25 mouse cellular contexts compared by ENCODE assay signal in genomic region chr8:117309653-117310274, GRCm38 (mm10). TPM values are rescaled to one million over a fixed set of nuclear protein-coding genes. Genes with fewer than 3 reads are reported as not detected.
DNase-seq lines count a peak whose midpoint lies in the region; ATAC-seq and TF ChIP-seq lines count a peak whose summit lies in the region.
"Had no signal": no experiment of that assay in that cellular context is flagged by ENCODE, and none has a peak within 500 bp of the region (broad histone marks: within the 10 kb centered on the region; RNA-seq: fewer than 3 reads in every experiment).

No protein-coding gene starts in this region.

- no peak for DNase-seq in hindbrain, embryonic 11.5 days (ENCODE audit: low spot score)
- DNase-seq in lung, embryonic 14.5 days = peak; percentile 77
- no peak for DNase-seq in lung, postnatal 14 days
- DNase-seq in kidney, postnatal 25 days = peak; percentile 67 to 78
- peak; percentile 45 to 62 for DNase-seq in lung, postnatal 4 days
- no peak for DNase-seq in B cell, adult 2 months
- no peak for DNase-seq in cerebellum, postnatal 36 days
- DNase-seq: adrenal gland, postnatal 10 days; cerebellum, adult 9-11 months; embryo, embryonic 11 days; gastrocnemius, postnatal 14 days; heart, adult 18-20 months; heart, postnatal 4 days; layer of hippocampus, postnatal 36 days; liver, postnatal 0 days; right cerebral cortex, postnatal 25 days; thymus, postnatal 36 days had no signal

- ATAC-seq in hindbrain, embryonic 16.5 days = no peak
- no peak for ATAC-seq in hindbrain, embryonic 11.5 days (ENCODE audit: low FRiP score)
- no peak; the same call in 1 of the 2 replicates for ATAC-seq in lung, embryonic 14.5 days (ENCODE audit: insufficient read depth)
- ATAC-seq: CD4-positive, CD25-positive, alpha-beta regulatory T cell, adult 4 months; forebrain, embryonic 15.5 days; hindbrain, postnatal 0 days; liver, postnatal 0 days; midbrain, embryonic 16.5 days; Patski had no signal

- H3K4me2 ChIP-seq in hindbrain, embryonic 16.5 days (ENCODE audit: low read length) = no peak overlapping the region
- no peak overlapping the region for H3K4me2 ChIP-seq in hindbrain, embryonic 11.5 days (replicated peaks; ENCODE audit: low read depth, low read length)
- H3K4me2 ChIP-seq in lung, embryonic 14.5 days = no peak overlapping the region
- H3K4me2 ChIP-seq: forebrain, embryonic 15.5 days; limb, embryonic 15.5 days had no signal

- H3K27me3 ChIP-seq in hindbrain, embryonic 16.5 days (replicated peaks; ENCODE audit: control insufficient read depth, insufficient read depth, low read length) = no peaks in the 10 kb centered on the region
- no peaks in the 10 kb centered on the region for H3K27me3 ChIP-seq in hindbrain, embryonic 11.5 days (ENCODE audit: control insufficient read depth, insufficient read depth, low read length)
- H3K27me3 ChIP-seq in lung, embryonic 14.5 days (ENCODE audit: insufficient read depth, low read length) = no peaks in the 10 kb centered on the region
- H3K27me3 ChIP-seq: forebrain, embryonic 15.5 days; limb, embryonic 15.5 days; Patski had no signal

- peaks cover 19% of the 10 kb centered on the region for H3K4me1 ChIP-seq in hindbrain, embryonic 16.5 days (ENCODE audit: control insufficient read depth, insufficient read depth, low read depth, low read length)
- H3K4me1 ChIP-seq in hindbrain, embryonic 11.5 days (replicated peaks; ENCODE audit: control insufficient read depth, insufficient read depth, low read length) = 0 out of 2 replicates have a peak, but pooled peaks cover 3% of the 10 kb centered on the region
- H3K4me1 ChIP-seq in lung, embryonic 14.5 days (ENCODE audit: insufficient read depth) = peaks cover 32% of the 10 kb centered on the region

- H3K9me3 ChIP-seq in hindbrain, embryonic 16.5 days (ENCODE audit: control insufficient read depth, low read length) = no peaks in the 10 kb centered on the region
- no peaks in the 10 kb centered on the region for H3K9me3 ChIP-seq in hindbrain, embryonic 11.5 days (ENCODE audit: control insufficient read depth, low read length)
- no peaks in the 10 kb centered on the region for H3K9me3 ChIP-seq in lung, embryonic 14.5 days (ENCODE audit: low read depth, low read length)
- H3K9me3 ChIP-seq: forebrain, embryonic 15.5 days; limb, embryonic 15.5 days had no signal

- no peak overlapping the region for H3K9ac ChIP-seq in hindbrain, embryonic 16.5 days (ENCODE audit: low read depth, low read length)
- H3K9ac ChIP-seq in hindbrain, embryonic 11.5 days (ENCODE audit: low read depth, low read length) = no peak overlapping the region
- H3K9ac ChIP-seq in lung, embryonic 14.5 days = no peak overlapping the region
- H3K9ac ChIP-seq: forebrain, embryonic 15.5 days; limb, embryonic 15.5 days; liver, postnatal 0 days had no signal

- H3K36me3 ChIP-seq in hindbrain, embryonic 16.5 days (ENCODE audit: control insufficient read depth, insufficient read depth, low read length) = no peaks in the 10 kb centered on the region
- H3K36me3 ChIP-seq in hindbrain, embryonic 11.5 days (ENCODE audit: control insufficient read depth, insufficient read depth, low read length) = no peaks in the 10 kb centered on the region
- no peaks in the 10 kb centered on the region for H3K36me3 ChIP-seq in lung, embryonic 14.5 days (ENCODE audit: insufficient read depth)
- H3K36me3 ChIP-seq: forebrain, embryonic 15.5 days; limb, embryonic 15.5 days had no signal

- no peak for TF ChIP-seq CTCF in lung, embryonic 14.5 days (IDR thresholded peaks at IDR 0.05; ENCODE audit: low read depth)

- H3K27ac ChIP-seq in hindbrain, embryonic 16.5 days (ENCODE audit: low read depth, low read length) = peak overlapping the region; percentile 48
- no peak overlapping the region for H3K27ac ChIP-seq in hindbrain, embryonic 11.5 days (ENCODE audit: low read depth, low read length)
- H3K27ac ChIP-seq in lung, embryonic 14.5 days (ENCODE audit: low read depth) = peak overlapping the region; percentile 67
- H3K27ac ChIP-seq: forebrain, embryonic 15.5 days; layer of hippocampus, adult 2 months; limb, embryonic 15.5 days had no signal

- 88% methylated on average over 12 of the region's 12 CpGs for WGBS in hindbrain, embryonic 16.5 days
- WGBS in hindbrain, embryonic 11.5 days = 86% methylated on average over 12 of the region's 12 CpGs
- WGBS in lung, embryonic 14.5 days = 58% methylated on average over 12 of the region's 12 CpGs

- H3K4me3 ChIP-seq in hindbrain, embryonic 16.5 days (ENCODE audit: low read length) = no peak overlapping the region
- no peak overlapping the region for H3K4me3 ChIP-seq in hindbrain, embryonic 11.5 days (ENCODE audit: low read depth, low read length)
- H3K4me3 ChIP-seq in lung, embryonic 14.5 days (ENCODE audit: low read depth, low read length) = no peak overlapping the region
- H3K4me3 ChIP-seq: forebrain, embryonic 15.5 days; layer of hippocampus, adult 2 months; limb, embryonic 15.5 days had no signal

RNA-seq across cellular contexts. Expression of gene Cmip, which starts 52.9 kb away (rescaled TPM):
- 136 and 143 TPM in 2 replicates for polyA plus RNA-seq in hindbrain, embryonic 16.5 days (2015; fragmentation: Nextera tagmentation; extraction: Ambion mirVana)
- 27.0 and 31.9 TPM in 2 replicates for polyA plus RNA-seq in hindbrain, embryonic 11.5 days (2014; fragmentation: Nextera tagmentation; extraction: Ambion mirVana)
- 22.8 and 26.5 TPM in 2 replicates for polyA plus RNA-seq in lung, embryonic 14.5 days (2014; fragmentation: Nextera tagmentation; extraction: Ambion mirVana)

Comparison
In these comparisons a context has a peak if more than half of its experiments do, and no peak if none do; other contexts are left out.
1. DNase-seq: peak in lung, embryonic 14.5 days (single experiment), kidney, postnatal 25 days (2 of 2) and lung, postnatal 4 days (2 of 2); none in hindbrain, embryonic 11.5 days (single experiment), lung, postnatal 14 days (single experiment), B cell, adult 2 months (0 of 2) and cerebellum, postnatal 36 days (0 of 2).